Mouse (Mus musculus) liver, embryonic 14.5 days (tissue): ENCODE measurements around the gene Triobp. TPM values are rescaled to one million over a fixed set of nuclear protein-coding genes. Genes with fewer than 3 reads are reported as not detected.
"Not testable (repeated sequence)": the region's sequence is repeated elsewhere in the genome, so short reads cannot be mapped to it uniquely, and the experiment has no call there.

ENCODE experiments used
- ATAC-seq: fragments of 200-750 bp; cut with Nextera tagmentation; 2 replicates; pipeline ENCODE4 v1.8.0; 2017; ENCODE audit warnings: moderate number of reproducible peaks, mild to moderate bottlenecking, moderate library complexity; ENCODE audit not compliant: insufficient read depth
- DNase-seq, 3 experiments: peaks; one replicate each; pipeline ENCODE4 v3.0.0-alpha.2; 2012 to 2013; ENCODE audit warnings: low read depth in 3 of 3, low spot score in 3 of 3
- H3K27ac ChIP-seq: fragments of 300-500 bp; sonication (generic); 2 replicates; pipeline ENCODE4 v1.5.1; 2014; ENCODE audit warnings: moderate library complexity, mild to moderate bottlenecking, control low read depth, inconsistent platforms
- H3K27me3 ChIP-seq: fragments of 300-500 bp; sonication (generic); 2 replicates; pipeline ENCODE4 v1.6.1; 2014; ENCODE audit warnings: mild to moderate bottlenecking, low read length, moderate library complexity; ENCODE audit not compliant: control insufficient read depth, insufficient read depth
- H3K36me3 ChIP-seq: fragments of 300-500 bp; sonication (generic); replicated peaks from 2 replicates; pipeline ENCODE4 v1.6.1; 2014; ENCODE audit warnings: low read depth; ENCODE audit not compliant: control insufficient read depth, insufficient read depth
- H3K4me1 ChIP-seq, 2 experiments: fragments of 200-500 bp in 1 of 2; fragments of 300-500 bp in 1 of 2; sonication (generic) in 1 of 2; replicated peaks; 2 replicates each; pipeline ENCODE4 v1.6.1; 2012 to 2014; ENCODE audit warnings: antibody characterized with exemption in 1 of 2, inconsistent platforms in 1 of 2, low read length in 1 of 2; ENCODE audit not compliant: control insufficient read depth in 2 of 2, insufficient read depth in 2 of 2
- H3K4me2 ChIP-seq: fragments of 300-500 bp; sonication (generic); 2 replicates; pipeline ENCODE4 v1.6.1; 2014; ENCODE audit warnings: low read depth, mild to moderate bottlenecking, control low read depth, moderate library complexity
- H3K4me3 ChIP-seq, 2 experiments: fragments of 200-500 bp in 1 of 2; fragments of 300-500 bp in 1 of 2; sonication (generic) in 1 of 2; 2 replicates each; pipeline ENCODE4 v1.5.1; 2012 to 2014; ENCODE audit warnings: low read depth in 2 of 2, low read length in 2 of 2, mild to moderate bottlenecking in 2 of 2, control low read depth in 1 of 2, inconsistent platforms in 1 of 2, moderate library complexity in 1 of 2; ENCODE audit not compliant: insufficient read depth in 1 of 2
- H3K9ac ChIP-seq: fragments of 300-500 bp; sonication (generic); replicated peaks from 2 replicates; pipeline ENCODE4 v1.6.1; 2014; ENCODE audit warnings: mild to moderate bottlenecking, control low read depth, moderate library complexity
- H3K9me3 ChIP-seq: fragments of 300-500 bp; sonication (generic); 2 replicates; pipeline ENCODE4 v1.6.1; 2016; ENCODE audit warnings: low read length, mixed read lengths; ENCODE audit not compliant: control insufficient read depth
- CTCF ChIP-seq: IDR thresholded peaks from 2 replicates; pipeline ENCODE4 v1.5.1; 2016; ENCODE audit warnings: antibody characterized with exemption, low read depth, control low read depth
- EP300 ChIP-seq: IDR thresholded peaks from 2 replicates; pipeline ENCODE4 v1.6.1; 2016; ENCODE audit warnings: antibody characterized with exemption, low read depth
- WGBS: fragments of 180-500 bp; shearing (Covaris S2); extraction: QIAGEN DNeasy Blood & Tissue Kit; methylation state at CpG from one replicate; pipeline ENCODE4 v1.1.7; 2014; ENCODE audit not compliant: insufficient replicate concordance; 5-methylcytosine and 5-hydroxymethylcytosine counted together
- polyA plus RNA-seq, 2 experiments: library from polyadenylated mRNA; depleted of rRNA in 1 of 2; stranded (reverse) in 1 of 2; unstranded in 1 of 2; fragments of >200 nt; fragmentation: Nextera tagmentation in 1 of 2; extraction: Ambion mirVana in 1 of 2; gene quantifications; 2 replicates each; pipeline versions ENCODE4 v1.2.1 to v1.2.3; 2012 to 2014

Triobp gene
- polyA plus RNA-seq, 2 experiments, result 12.3 to 17.0 TPM

DNA sequence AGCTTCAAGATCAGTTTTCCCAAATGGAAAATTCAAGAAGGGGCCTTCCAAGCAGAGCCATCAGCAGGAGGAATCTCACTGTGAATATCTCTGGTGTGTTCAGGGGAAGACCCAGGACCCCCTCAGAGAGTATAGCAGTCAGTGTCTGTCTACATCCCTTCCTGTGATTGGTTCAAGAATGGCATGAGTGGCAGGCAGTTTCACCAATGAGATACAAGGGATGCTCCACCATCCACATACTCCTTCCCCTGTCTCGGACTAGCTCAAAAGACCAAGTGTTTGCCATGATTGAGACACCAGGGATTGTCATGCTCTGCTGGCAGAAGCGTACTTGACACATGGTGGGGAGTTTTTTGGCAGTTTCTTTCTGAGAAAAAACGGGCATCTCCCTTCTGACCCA lies 59.1 kb downstream of the Triobp start:
- H3K4me3 ChIP-seq, result no peak overlapping the region
- H3K4me1 ChIP-seq, result no peaks in the 10 kb centered on the region
- peaks cover 6% of the 10 kb centered on the region; the same call in 1 of the 2 replicates for H3K36me3 ChIP-seq
- H3K27me3 ChIP-seq, result no peaks in the 10 kb centered on the region
- no peak overlapping the region for H3K27ac ChIP-seq
- WGBS, result 62% methylated on average over 3 of the region's 3 CpGs
- no peaks in the 10 kb centered on the region for H3K9me3 ChIP-seq
- H3K4me2 ChIP-seq, result no peak overlapping the region
- TF ChIP-seq CTCF (no peak), EP300 (no peak)
- DNase-seq, result no peak
- no peak overlapping the region for H3K9ac ChIP-seq
- no peak for ATAC-seq

DNA sequence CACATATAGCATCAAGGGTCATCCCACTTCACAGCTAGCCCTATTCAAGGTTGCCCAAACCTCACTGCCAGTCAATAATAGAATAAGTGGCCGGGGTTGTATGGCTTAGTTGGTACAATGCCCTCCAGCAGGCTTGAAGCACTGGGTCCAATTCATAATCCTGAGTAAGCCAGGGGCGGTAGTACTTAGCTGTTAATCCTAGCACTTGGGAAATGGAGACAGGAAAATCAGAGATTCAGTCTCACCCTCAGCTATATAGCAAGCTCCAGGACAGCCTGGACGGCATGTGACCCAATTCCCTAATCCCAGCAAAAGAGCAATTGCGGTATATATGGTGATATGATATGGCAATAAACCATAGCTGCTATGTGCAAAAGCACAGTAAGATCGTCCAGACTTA lies 59.5 kb downstream of the Triobp start:
- H3K27ac ChIP-seq, result no peak overlapping the region
- H3K36me3 ChIP-seq, result peaks cover 4% of the 10 kb centered on the region; the same call in 1 of the 2 replicates
- TF ChIP-seq CTCF (no peak), EP300 (no peak)
- no peak overlapping the region for H3K9ac ChIP-seq
- DNase-seq (no peak), ATAC-seq (no peak)
- 74% methylated on average over 5 of the region's 5 CpGs for WGBS
- no peaks in the 10 kb centered on the region for H3K9me3 ChIP-seq
- no peaks in the 10 kb centered on the region for H3K27me3 ChIP-seq
- no peaks in the 10 kb centered on the region for H3K4me1 ChIP-seq
- no peak overlapping the region for H3K4me2 ChIP-seq
- H3K4me3 ChIP-seq, result no peak overlapping the region

DNA sequence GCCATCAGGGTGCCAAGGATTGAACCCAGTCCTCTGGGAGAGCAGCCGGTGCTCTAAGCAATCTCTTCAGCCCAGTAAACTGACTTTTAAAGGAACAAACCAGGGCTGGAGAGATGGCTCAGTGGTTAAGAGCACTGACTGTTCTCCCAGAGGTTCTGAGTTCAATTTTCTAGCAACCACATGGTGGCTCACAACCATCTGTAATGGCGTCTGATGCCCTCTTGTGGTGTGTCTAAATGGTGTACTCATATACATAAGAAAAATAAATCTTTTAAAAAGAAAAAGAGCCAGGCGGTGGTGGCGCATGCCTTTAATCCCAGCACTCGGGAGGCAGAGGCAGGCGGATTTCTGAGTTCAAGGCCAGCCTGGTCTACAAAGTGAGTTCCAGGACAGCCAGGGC lies 60.3 kb downstream of the Triobp start:
- not testable (repeated sequence) for H3K9me3 ChIP-seq, H3K27ac ChIP-seq, H3K4me1 ChIP-seq, DNase-seq, H3K36me3 ChIP-seq, H3K4me2 ChIP-seq, H3K9ac ChIP-seq, H3K4me3 ChIP-seq, ATAC-seq, H3K27me3 ChIP-seq
- WGBS, result 69% methylated on average over 6 of the region's 6 CpGs

DNA sequence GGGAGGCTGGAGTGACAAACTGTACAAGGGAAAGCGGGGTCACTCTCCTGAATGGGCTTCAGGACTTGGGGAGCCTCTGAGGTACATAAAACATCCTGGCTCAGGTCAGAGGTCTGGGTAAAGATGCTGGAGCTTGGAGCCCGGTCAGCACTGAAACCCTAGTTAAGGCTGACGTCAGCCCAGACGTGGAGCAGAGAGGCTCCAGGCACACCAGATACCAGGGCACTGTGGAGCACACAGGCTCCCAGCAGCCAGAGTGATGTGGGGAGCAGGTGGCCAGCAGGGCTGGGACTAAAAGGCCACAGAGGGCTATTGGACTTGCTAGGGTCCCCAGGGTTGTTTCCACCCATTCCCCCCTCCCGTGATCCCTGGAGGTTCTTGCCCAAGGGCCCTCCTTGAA lies 62.2 kb downstream of the Triobp start:
- Histone ChIP-seq H3K27ac (no peak overlapping the region), H3K27me3 (no peaks in the 10 kb centered on the region), H3K36me3 (peaks cover under 1% of the 10 kb centered on the region; the same call in 1 of the 2 replicates), H3K4me2 (no peak overlapping the region), H3K4me1 (no peaks in the 10 kb centered on the region), H3K9ac (no peak overlapping the region), H3K4me3 (no peak overlapping the region), H3K9me3 (no peaks in the 10 kb centered on the region)
- DNase-seq, result no peak
- ATAC-seq, result no peak
- no peak for TF ChIP-seq CTCF
- TF ChIP-seq EP300, result no peak
- WGBS, result 61% methylated on average over 5 of the region's 5 CpGs

DNA sequence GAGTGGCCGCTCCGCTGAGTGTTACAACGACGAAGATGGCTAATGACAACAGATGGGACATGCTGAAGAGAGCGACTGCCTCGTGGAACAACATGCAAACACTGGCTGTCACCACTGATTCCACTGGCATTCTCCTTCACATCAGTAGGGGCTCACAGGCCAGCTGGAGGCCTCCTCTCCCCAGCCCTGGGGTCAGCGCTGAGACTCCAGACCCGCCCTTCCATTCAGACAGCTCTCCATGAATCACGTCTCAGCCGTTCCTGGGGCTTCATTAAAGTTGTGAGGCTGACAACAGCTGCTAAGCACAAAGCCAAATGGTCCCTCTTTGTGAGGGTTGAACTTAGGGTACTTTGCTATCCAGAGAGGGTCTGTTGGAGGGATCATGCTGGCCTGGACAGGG lies 64.0 kb downstream of the Triobp start:
- no peaks in the 10 kb centered on the region for H3K4me1 ChIP-seq
- no peak overlapping the region for H3K4me3 ChIP-seq
- DNase-seq, result no peak
- WGBS, result 70% methylated on average over 10 of the region's 10 CpGs
- no peaks in the 10 kb centered on the region for H3K9me3 ChIP-seq
- ATAC-seq, result no peak
- H3K4me2 ChIP-seq, result no peak overlapping the region
- no peak overlapping the region for H3K27ac ChIP-seq
- no peak overlapping the region for H3K9ac ChIP-seq
- no peak for TF ChIP-seq CTCF
- TF ChIP-seq EP300, result no peak
- no peaks in the 10 kb centered on the region for H3K36me3 ChIP-seq
- no peaks in the 10 kb centered on the region for H3K27me3 ChIP-seq
